Mouse (Mus musculus): ENCODE data around the gene Emilin2.

Gene Emilin2

DNA sequence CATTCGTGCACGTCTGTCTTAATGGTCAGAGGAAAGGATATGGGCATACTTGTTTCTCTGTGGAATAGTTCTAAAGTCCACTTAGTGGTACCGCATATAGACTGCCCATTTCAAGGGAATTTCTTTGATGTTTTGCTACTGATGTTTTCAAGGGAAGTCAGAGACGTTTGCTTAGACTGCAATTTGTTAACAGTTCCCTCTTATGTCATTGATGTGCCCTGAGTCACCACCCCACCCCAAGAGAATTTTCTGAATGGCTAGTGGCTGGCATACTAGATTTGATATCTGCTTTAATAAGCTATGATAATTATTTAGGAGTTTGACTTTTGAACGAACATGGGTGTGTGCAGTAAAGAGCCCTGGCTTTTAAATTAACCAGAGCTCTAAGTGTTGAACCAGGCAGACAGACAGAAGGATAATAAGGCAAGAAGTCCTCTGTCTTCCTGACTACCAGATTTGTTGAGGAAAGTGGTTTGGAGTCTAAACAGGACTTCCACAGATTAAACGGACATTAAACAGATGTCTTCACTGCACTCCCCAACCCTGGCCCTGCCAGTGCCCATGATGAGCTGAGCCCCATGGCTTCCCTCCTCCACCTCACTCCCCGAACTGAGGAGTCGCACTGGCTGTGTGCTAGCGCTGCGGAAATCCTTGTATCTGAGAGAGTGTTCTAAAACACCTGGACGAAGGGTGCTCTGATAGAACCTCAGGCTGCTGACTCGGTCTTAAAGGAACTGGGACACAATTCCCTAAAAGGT, 105.5 kb downstream of the Emilin2 start:
- DNase-seq (ENCODE audit: extremely low spot score, low spot score) = no peak

DNA sequence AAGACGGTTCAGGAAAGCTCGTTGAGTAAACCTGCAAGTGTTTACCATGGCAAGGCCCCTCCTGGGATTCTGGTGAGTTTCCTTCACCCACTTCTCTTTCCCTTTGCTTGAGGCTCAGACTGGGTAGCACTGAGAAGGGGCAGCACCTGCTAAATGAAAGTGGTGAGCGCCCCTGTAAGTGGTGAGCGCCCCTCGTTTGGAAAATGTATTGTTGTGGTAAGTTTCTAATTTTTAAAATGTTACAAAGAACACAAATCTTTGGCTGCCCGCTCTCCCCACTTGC, 107.0 kb downstream of the Emilin2 start:
- no peak for DNase-seq (ENCODE audit: extremely low spot score, low spot score)

DNA sequence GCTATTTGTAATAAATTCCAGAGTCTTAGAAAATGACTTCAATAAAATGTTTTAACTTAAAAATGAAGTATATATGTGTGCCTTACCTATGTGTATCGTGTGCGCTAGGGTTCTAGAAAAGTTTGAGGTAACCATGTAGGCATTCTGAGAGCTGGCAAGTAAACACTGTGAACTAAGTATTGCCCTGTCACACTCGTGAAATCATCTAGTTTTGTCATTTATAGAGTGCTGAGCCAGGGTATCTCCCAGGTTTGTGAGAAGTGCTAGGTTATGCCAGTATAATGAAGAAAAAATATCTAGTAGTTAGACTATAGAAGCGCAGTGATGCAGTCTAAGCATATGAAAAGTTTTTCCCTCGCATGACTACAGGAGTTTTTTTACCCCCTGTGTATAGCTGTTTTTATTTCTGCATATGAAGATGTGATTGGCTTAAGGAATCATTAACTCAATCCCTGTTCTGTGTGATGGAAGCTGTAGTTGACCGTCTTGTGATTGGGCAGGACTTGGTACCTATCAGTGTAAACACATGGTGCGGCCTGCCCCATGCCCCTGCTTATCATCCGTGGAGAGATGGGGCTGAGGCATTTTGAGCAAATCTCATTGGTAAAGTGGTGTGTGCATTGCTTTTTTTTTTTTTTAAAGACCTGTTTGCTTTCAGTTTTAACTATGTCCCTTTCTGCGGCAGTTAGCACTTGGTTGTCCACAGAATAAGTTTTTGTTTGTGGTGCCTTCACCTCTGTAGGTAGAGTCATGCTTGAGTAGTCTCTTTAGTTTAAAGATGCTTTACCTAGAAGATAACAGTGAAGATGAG, 107.6 kb downstream of the Emilin2 start:
- no peak for DNase-seq (ENCODE audit: extremely low spot score, low spot score)
